Mouse (Mus musculus) neural tube, embryonic 15.5 days (tissue): ENCODE measurements around the gene Rap1gds1. TPM values are rescaled to one million over a fixed set of nuclear protein-coding genes. Genes with fewer than 3 reads are reported as not detected.

Experiments
- ATAC-seq: fragments of 200-750 bp; cut with Nextera tagmentation; 2 replicates; pipeline ENCODE4 v1.8.0; 2017; ENCODE audit warnings: mild to moderate bottlenecking, moderate TSS enrichment, moderate library complexity; ENCODE audit not compliant: low FRiP score
- H3K27ac ChIP-seq: fragments of 300-500 bp; sonication (generic); replicated peaks from 2 replicates; pipeline ENCODE4 v1.5.1; 2015; ENCODE audit warnings: mild to moderate bottlenecking, inconsistent platforms
- H3K27me3 ChIP-seq: fragments of 300-500 bp; sonication (generic); replicated peaks from 2 replicates; pipeline ENCODE4 v1.6.1; 2015; ENCODE audit warnings: inconsistent platforms
- H3K36me3 ChIP-seq: fragments of 300-500 bp; sonication (generic); 2 replicates; pipeline ENCODE4 v1.6.1; 2015; ENCODE audit warnings: inconsistent platforms
- H3K4me1 ChIP-seq: fragments of 300-500 bp; sonication (generic); 2 replicates; pipeline ENCODE4 v1.6.1; 2015; ENCODE audit warnings: inconsistent platforms
- H3K4me2 ChIP-seq: fragments of 300-500 bp; sonication (generic); 2 replicates; pipeline ENCODE4 v1.6.1; 2015; ENCODE audit warnings: inconsistent platforms, mild to moderate bottlenecking, moderate library complexity
- H3K4me3 ChIP-seq: fragments of 300-500 bp; sonication (generic); replicated peaks from 2 replicates; pipeline ENCODE4 v1.5.1; 2015; ENCODE audit warnings: mild to moderate bottlenecking, inconsistent platforms
- H3K9ac ChIP-seq: fragments of 300-500 bp; sonication (generic); replicated peaks from 2 replicates; pipeline ENCODE4 v1.6.1; 2015; ENCODE audit warnings: mild to moderate bottlenecking, inconsistent platforms
- H3K9me3 ChIP-seq: fragments of 300-500 bp; sonication (generic); replicated peaks from 2 replicates; pipeline ENCODE4 v1.6.1; 2016; ENCODE audit warnings: inconsistent platforms
- WGBS: fragments of 180-500 bp; shearing (Covaris S2); methylation state at CpG from one replicate; pipeline ENCODE4 v1.1.7; 2015; ENCODE audit warnings: mixed read lengths; 5-methylcytosine and 5-hydroxymethylcytosine counted together
- polyA plus RNA-seq: library from polyadenylated mRNA; unstranded; fragments of >200 nt; fragmentation: Nextera tagmentation; extraction: Ambion mirVana; gene quantifications from 2 replicates; pipeline ENCODE4 v1.2.1, GENCODE M21; 2015

The Rap1gds1 gene
- 114 and 124 TPM in 2 replicates for polyA plus RNA-seq

DNA sequence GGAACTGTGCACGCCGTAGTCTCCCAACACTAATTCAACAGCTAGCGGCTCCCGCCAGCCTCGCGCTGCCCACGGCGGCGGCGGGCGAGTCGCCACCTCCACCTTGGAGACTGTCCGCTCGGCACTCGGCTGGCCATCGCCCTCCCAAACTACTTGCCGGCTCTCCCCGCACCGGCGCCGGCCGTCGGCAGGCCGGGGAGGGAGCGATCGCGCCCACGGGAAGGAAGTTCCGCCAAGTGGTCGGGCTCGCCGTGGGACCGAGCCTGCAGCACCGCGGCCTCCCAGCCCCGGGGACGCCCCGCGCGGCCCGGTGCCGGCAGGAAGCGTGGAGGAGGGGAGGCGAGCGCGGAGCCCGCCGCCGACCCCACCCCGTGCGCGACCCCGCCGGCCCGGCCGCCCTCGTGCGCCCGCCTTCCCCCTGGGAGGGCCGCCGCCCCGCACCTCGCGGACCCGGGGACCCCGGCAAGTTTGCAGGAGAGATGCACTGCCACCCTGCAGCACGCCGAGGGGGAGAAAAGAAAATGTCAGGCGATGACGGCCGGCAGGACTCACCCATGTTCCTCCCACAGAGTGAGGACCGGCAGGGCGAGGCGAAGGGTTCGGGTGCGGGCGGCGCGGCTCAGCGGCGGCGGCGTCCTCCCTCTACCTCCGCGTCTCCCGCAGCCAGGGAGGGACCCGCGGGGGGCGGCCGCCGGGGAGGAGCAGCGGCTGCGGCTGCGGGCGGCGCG is at the start of gene Rap1gds1:
Gene Rap1gds1, minus strand, starts transcription at position 718 of the 728 bp plus-strand sequence.
- Histone ChIP-seq H3K4me1 (peaks cover 22% of the 10 kb centered on the region), H3K9ac (peak within 1 kb of the TSS; percentile 92), H3K9me3 (no peaks in the 10 kb centered on the region), H3K36me3 (no peaks in the 10 kb centered on the region), H3K27me3 (no peaks in the 10 kb centered on the region), H3K4me3 (peak within 1 kb of the TSS; percentile 92), H3K4me2 (peak within 1 kb of the TSS; percentile 89), H3K27ac (peak within 1 kb of the TSS; percentile 98)
- under 1% methylated on average over 74 of the region's 97 CpGs for WGBS
- ATAC-seq: peak; percentile 64

DNA sequence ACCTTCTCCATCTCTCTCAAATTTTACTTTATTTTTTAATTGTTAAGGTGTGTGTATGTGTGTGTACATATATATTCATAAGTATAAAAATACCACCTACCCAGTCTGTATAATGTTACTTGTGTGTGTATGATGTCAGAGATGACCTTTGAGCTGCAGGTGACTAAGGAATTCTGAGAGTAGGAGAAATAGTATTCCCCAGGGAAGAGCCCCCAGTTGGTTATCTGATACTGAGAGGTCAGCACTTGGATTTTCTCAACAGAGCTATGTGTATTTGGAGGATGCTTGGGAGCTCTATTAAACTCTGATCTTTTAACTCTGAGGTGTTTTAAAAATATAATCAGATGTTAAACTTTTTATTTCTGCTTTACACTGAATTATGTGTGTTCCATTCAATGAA is 43.4 kb upstream of the Rap1gds1 start:
- ATAC-seq: no peak
- Histone ChIP-seq H3K9me3 (no peaks in the 10 kb centered on the region), H3K4me3 (no peak overlapping the region), H3K4me1 (no peaks in the 10 kb centered on the region), H3K9ac (no peak overlapping the region), H3K4me2 (no peak overlapping the region), H3K27me3 (no peaks in the 10 kb centered on the region), H3K36me3 (no peaks in the 10 kb centered on the region), H3K27ac (no peak overlapping the region)

DNA sequence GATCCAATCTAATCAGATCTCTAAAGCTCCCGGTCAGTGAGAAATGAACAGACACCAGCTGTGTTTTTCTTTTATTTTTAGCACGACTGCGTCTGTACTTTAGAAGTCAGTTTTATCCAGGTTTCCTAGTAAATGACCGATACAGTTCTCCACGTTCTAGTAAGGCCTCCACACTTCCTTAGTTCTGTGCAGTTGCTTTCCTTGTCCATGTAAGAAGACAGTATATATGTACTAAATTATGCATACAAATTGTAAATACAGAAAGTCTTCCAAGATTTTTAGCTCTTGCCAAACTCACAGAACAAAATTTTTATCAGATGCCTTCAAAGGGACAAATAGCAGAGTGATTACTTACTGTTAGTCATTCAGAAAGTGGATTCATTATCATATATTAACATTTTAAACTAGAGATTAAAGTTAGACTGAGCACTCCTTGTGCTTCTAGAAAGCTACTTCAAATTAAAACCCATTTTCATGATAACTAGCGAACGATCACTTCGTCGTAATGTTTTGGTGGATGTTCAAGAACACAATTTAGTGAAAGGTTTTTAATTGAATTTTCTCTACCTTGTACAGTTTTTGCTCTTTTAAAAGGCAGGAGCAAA is 41.8 kb upstream of the Rap1gds1 start:
- no peak for ATAC-seq
- H3K4me2 ChIP-seq: no peak overlapping the region
- no peaks in the 10 kb centered on the region for H3K27me3 ChIP-seq
- H3K4me1 ChIP-seq: no peaks in the 10 kb centered on the region
- H3K4me3 ChIP-seq: no peak overlapping the region
- WGBS: 79% methylated on average over 9 of the region's 9 CpGs
- no peak overlapping the region for H3K9ac ChIP-seq
- H3K36me3 ChIP-seq: no peaks in the 10 kb centered on the region
- H3K27ac ChIP-seq: no peak overlapping the region
- no peaks in the 10 kb centered on the region for H3K9me3 ChIP-seq

DNA sequence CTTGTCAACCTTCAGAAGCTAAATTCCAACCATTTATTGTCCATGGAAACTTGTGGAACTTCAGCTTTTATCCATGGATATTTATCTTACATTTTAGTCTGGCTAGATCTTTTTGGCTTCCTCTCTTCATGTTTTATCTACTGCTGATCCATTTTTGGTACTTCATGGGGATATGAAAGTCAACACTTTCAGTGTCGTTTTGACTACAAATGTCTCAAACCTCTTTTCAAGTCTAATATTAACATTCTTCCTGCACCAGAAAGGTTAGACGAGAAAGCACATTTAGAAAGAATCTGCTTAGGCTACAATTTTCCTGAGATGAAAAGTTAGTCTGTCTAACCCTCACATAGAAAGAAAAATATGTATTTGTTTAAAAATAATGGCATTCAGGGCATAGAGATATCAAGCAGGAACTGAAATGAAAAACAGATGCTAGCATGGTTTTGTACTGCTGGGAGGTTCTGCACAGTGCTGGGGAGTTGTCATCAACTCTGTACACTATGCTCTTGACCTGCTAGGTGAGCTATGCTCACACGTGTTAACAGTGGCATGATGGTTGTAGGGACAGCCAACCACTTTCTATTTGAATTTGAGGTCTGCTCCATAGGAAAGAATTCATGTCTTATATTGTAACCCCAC is 37.5 kb upstream of the Rap1gds1 start:
- H3K9me3 ChIP-seq: no peaks in the 10 kb centered on the region
- H3K4me3 ChIP-seq: no peak overlapping the region
- no peaks in the 10 kb centered on the region for H3K4me1 ChIP-seq
- H3K27ac ChIP-seq: no peak overlapping the region
- ATAC-seq: no peak
- no peaks in the 10 kb centered on the region for H3K36me3 ChIP-seq
- no peak overlapping the region for H3K9ac ChIP-seq
- H3K27me3 ChIP-seq: no peaks in the 10 kb centered on the region
- no peak overlapping the region for H3K4me2 ChIP-seq
- 86% methylated on average over 3 of the region's 3 CpGs for WGBS

DNA sequence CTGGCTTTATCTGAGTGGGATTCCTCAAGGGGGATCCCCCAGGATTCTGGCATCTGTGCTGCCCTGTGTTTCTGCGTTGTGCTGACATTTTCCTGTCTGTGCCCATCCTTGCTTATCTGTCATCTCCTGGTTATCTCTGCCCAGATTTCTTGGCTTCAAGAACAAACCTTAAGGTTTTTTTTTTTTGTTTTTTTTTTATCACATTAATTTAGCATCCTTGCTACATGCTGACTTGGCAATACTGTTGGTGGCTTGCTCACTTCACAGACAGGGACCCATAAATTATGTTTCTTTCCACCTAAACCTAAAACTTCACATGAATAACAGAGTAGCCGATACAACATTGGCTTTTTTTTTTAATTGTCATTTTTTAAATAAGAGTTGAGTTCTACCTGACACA is 36.9 kb upstream of the Rap1gds1 start:
- Histone ChIP-seq H3K27me3 (no peaks in the 10 kb centered on the region), H3K36me3 (no peaks in the 10 kb centered on the region), H3K27ac (no peak overlapping the region), H3K4me2 (no peak overlapping the region), H3K9ac (no peak overlapping the region), H3K9me3 (no peaks in the 10 kb centered on the region), H3K4me1 (no peaks in the 10 kb centered on the region), H3K4me3 (no peak overlapping the region)
- WGBS: 80% methylated on average over 2 of the region's 2 CpGs
- no peak for ATAC-seq

DNA sequence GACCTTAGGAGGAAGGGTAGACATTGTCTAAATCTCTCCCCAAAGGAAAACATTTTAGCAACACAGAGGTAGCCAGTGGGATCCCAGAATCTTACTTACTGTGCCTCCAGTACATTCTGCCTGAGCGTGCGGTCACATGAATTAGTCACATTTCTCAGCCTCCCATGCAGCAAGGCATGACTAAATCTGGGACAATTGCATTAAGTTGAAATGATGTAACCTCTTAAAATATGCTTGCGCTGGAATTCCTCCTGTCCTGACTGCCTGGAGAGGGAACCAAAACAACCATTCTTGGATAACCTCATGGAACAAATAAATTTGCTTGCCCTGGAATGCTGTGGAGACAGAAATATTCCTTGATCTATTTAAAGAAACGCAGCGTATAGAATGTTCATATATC is 33.2 kb upstream of the Rap1gds1 start:
- Histone ChIP-seq H3K9me3 (no peaks in the 10 kb centered on the region), H3K4me1 (no peaks in the 10 kb centered on the region), H3K4me3 (no peak overlapping the region), H3K27me3 (no peaks in the 10 kb centered on the region), H3K4me2 (no peak overlapping the region), H3K27ac (no peak overlapping the region), H3K36me3 (no peaks in the 10 kb centered on the region), H3K9ac (no peak overlapping the region)
- ATAC-seq: no peak
- WGBS: 81% methylated on average over 5 of the region's 5 CpGs

DNA sequence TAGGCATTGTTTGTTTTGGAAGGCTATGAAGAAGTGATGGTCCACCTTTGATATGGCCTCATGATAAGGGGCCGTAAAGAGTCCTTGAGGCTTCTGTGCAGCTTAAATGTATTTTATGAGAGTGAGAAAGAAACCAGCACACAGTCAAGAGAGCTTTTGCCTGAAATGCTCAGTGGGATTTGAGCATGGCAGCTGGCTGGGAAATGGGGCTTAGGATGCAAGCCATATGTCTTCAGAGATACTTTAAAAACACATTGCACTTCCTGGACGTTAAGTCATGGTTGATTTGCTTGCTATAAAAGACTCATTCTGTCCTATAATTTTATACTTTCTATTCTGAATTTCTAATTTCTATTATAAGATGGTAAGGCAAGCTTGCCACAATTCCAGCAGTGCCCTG is 28.9 kb upstream of the Rap1gds1 start:
- 65% methylated on average over 2 of the region's 2 CpGs for WGBS
- no peak for ATAC-seq
- Histone ChIP-seq H3K36me3 (no peaks in the 10 kb centered on the region), H3K4me2 (no peak overlapping the region), H3K9ac (no peak overlapping the region), H3K27me3 (no peaks in the 10 kb centered on the region), H3K4me3 (no peak overlapping the region), H3K9me3 (no peaks in the 10 kb centered on the region), H3K27ac (no peak overlapping the region), H3K4me1 (no peaks in the 10 kb centered on the region)

DNA sequence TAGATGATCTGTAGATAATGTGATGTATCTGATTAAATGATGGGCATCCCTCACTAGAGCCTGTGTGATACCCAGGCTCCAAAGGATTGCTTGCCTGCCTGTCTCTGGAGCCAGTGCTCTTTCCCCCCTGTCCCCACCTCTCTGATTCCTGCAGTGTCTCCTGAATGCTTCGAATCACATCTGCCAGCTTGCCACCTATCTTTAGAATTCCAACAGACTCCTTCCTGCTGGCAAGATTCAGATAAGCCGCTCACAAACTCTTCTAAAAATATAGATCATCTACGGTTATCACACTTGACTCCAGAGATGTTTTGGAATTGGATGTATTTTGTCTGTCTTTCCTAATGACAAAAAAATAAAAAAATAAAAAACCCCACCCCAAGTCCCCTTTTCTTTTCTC is 28.3 kb upstream of the Rap1gds1 start:
- Histone ChIP-seq H3K4me3 (no peak overlapping the region), H3K27ac (no peak overlapping the region), H3K36me3 (no peaks in the 10 kb centered on the region), H3K9ac (no peak overlapping the region), H3K9me3 (no peaks in the 10 kb centered on the region), H3K4me2 (no peak overlapping the region), H3K27me3 (no peaks in the 10 kb centered on the region), H3K4me1 (no peaks in the 10 kb centered on the region)
- no peak for ATAC-seq
- WGBS: 85% methylated on average over 3 of the region's 3 CpGs

DNA sequence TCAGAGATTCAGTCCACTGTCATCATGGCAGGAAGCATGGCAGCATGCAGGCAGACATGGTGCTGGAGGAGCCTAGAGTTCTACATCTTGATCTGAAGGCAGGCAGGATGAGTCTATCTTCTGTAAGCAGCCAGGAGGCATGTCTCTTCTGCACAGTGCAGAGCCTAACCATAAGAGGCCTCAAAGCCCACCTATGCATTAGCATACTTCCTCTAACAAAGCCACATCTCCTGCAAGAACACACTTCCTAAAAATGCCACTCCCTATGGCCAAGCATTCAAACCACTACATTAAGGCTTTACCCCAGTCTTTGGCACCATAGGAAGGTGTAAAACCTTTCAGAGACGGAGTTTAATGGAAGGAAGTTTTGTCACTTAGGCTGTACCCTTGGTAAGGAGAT is 26.9 kb upstream of the Rap1gds1 start:
- Histone ChIP-seq H3K4me3 (no peak overlapping the region), H3K27me3 (no peaks in the 10 kb centered on the region), H3K9me3 (no peaks in the 10 kb centered on the region), H3K4me1 (no peaks in the 10 kb centered on the region), H3K27ac (no peak overlapping the region), H3K36me3 (no peaks in the 10 kb centered on the region), H3K4me2 (no peak overlapping the region), H3K9ac (no peak overlapping the region)
- ATAC-seq: no peak
- WGBS: 91% methylated on average over 1 of the region's 1 CpGs

DNA sequence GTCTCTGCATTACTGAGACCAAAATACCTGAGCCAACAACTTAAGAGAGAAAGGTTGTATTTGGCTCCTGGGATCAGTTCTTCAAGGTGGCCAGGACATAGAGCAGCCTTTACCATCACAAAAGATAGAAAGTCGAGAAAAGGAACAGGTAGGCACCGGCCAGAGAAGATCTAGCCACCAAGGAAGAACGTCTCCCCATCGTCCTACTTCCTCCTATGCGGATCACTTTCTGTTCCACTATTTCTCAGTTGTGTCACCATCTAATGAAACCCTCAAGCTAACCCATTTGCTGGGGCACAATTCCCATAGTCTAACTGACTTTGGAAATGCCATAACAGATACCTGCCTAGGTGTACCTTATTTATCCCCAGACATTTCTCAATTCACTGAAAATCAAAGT is 24.3 kb upstream of the Rap1gds1 start:
- 92% methylated on average over 5 of the region's 5 CpGs for WGBS
- no peaks in the 10 kb centered on the region for H3K36me3 ChIP-seq
- no peak for ATAC-seq

DNA sequence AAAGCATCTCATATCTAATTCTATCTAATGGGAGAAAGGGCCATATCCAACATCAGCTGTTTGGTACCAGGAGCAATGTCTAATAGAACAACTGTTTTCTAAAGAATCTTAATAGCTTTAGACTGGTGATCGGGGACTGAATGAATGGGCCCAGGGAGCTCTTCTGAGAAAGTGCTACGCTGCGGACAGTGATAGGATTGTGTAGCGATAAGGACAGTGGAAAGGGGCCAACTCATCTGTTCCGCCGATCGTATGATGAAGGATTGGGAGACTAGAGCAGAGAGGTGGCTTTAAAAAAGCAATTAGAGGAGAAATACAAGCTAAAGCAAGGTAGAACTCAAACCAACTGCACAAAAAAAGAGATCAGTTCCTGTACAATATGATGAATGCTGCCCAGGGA is 20.9 kb upstream of the Rap1gds1 start:
- Histone ChIP-seq H3K27me3 (no peaks in the 10 kb centered on the region), H3K9ac (no peak overlapping the region), H3K4me1 (0 out of 2 replicates have a peak, but pooled peaks cover 2% of the 10 kb centered on the region), H3K4me2 (no peak overlapping the region), H3K27ac (no peak overlapping the region), H3K36me3 (no peaks in the 10 kb centered on the region), H3K9me3 (peaks cover 5% of the 10 kb centered on the region; the same call in 1 of the 2 replicates), H3K4me3 (no peak overlapping the region)
- 58% methylated on average over 7 of the region's 7 CpGs for WGBS
- no peak for ATAC-seq

More for the DNA sequence above, 24.3 kb upstream of the Rap1gds1 start:
- H3K27me3 ChIP-seq: no peaks in the 10 kb centered on the region
- 0 out of 2 replicates have a peak, but pooled peaks cover 2% of the 10 kb centered on the region for H3K4me1 ChIP-seq
- H3K4me2 ChIP-seq: no peak overlapping the region
- H3K4me3 ChIP-seq: no peak overlapping the region
- no peak overlapping the region for H3K27ac ChIP-seq
- no peaks in the 10 kb centered on the region for H3K9me3 ChIP-seq
- no peak overlapping the region for H3K9ac ChIP-seq

DNA sequence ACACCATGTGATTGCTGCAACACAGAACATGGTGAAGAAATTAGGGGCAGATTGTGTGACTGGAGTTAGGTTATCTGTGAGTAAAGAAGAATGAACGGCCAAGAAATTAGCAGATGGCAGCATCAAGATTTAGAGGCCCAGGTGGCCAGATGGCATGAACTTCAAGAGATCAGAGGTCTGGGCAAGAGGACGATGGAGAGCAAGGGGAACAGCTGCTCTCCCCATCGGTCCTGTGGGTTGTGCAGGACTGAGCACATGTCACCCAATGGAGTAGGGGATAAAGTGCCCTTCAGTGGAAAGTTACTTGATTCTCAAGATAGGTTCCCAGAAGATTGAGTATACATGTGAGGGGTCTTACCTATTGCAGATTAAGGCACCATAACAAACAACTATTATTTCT is 13.5 kb upstream of the Rap1gds1 start:
- Histone ChIP-seq H3K4me3 (no peak overlapping the region), H3K27ac (no peak overlapping the region), H3K9ac (no peak overlapping the region), H3K4me2 (no peak overlapping the region), H3K9me3 (peaks cover 5% of the 10 kb centered on the region; the same call in 1 of the 2 replicates), H3K36me3 (no peaks in the 10 kb centered on the region), H3K27me3 (no peaks in the 10 kb centered on the region), H3K4me1 (no peaks in the 10 kb centered on the region)
- ATAC-seq: no peak
- 87% methylated on average over 3 of the region's 3 CpGs for WGBS
